Mouse (Mus musculus) lung, postnatal 0 days (tissue): ENCODE data around the gene Psma5.

Source experiments
- CTCF ChIP-seq: IDR thresholded peaks from 2 replicates; pipeline ENCODE4 v1.5.1; 2016; ENCODE audit warnings: antibody characterized with exemption, mild to moderate bottlenecking
- EP300 ChIP-seq: IDR thresholded peaks from 2 replicates; pipeline ENCODE4 v1.6.1; 2016; ENCODE audit warnings: antibody characterized with exemption, mild to moderate bottlenecking, control low read depth

- TF ChIP-seq CTCF (no peak), EP300 (no peak)
These were observed 68.8 kb downstream of the Psma5 start for GRCm38 (mm10) chr3:108325521-108325920.
